Mouse (Mus musculus) liver, embryonic 14.5 days (tissue): ENCODE measurements around the gene Ifitm2.

Source experiments
- CTCF ChIP-seq: IDR thresholded peaks from 2 replicates; pipeline ENCODE4 v1.5.1; 2016; ENCODE audit warnings: antibody characterized with exemption, low read depth, control low read depth
- EP300 ChIP-seq: IDR thresholded peaks from 2 replicates; pipeline ENCODE4 v1.6.1; 2016; ENCODE audit warnings: antibody characterized with exemption, low read depth

DNA sequence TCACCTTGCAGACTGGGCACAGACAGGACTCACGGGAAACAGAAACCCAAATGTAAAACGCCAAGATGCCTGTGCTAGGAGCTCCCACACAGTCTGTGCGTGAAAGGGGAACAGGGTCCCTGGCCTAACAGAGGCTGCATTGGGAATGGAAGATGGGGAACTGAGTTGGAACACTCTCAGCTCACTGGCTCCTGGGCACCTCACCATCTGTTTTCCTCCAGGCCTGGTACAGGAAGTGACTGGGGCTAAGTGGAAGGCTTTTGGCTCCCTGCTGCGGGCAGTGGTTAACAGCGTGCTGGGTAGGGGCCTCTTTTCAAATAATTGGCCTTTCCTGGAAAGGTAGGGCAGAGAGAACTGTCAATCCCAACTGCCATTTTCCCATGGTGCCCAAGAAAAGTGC, 34.8 kb upstream of the Ifitm2 start:
- TF ChIP-seq CTCF: no peak
- no peak for TF ChIP-seq EP300
